Mouse (Mus musculus): ENCODE data around the gene Crtc1.

Gene Crtc1

GRCm38 (mm10) chr8:70439055-70439847, at the start of gene Crtc1:
Gene Crtc1 (minus strand): TSS chr8:70439579.
- DNase-seq: peak; percentile 99

DNA sequence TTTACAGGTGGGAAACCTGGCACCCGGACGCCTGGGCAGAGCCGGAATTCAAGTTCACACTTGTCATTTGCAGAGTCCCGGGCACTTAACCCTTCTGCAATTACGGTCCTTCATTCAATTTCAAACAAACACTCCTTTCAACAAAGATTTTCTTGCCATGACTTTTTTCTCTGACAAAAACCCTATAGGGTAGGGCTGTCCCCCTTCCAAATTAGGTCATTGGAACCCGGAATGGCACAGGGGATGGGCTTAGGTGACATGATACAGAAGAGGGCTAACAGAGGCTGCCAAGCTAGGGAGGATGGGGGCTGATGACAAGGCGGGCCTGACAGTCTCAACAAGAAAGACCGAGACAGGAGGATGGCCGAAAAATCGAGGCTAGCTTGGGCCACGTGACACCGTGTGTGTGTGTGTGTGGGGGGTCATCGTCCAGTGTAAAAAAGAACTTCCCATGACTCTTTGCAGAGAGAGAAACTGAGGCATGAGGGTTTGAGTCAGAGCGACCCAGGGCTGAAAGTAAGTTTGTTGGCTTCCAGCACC, 49.6 kb upstream of the Crtc1 start:
- DNase-seq: no peak

DNA sequence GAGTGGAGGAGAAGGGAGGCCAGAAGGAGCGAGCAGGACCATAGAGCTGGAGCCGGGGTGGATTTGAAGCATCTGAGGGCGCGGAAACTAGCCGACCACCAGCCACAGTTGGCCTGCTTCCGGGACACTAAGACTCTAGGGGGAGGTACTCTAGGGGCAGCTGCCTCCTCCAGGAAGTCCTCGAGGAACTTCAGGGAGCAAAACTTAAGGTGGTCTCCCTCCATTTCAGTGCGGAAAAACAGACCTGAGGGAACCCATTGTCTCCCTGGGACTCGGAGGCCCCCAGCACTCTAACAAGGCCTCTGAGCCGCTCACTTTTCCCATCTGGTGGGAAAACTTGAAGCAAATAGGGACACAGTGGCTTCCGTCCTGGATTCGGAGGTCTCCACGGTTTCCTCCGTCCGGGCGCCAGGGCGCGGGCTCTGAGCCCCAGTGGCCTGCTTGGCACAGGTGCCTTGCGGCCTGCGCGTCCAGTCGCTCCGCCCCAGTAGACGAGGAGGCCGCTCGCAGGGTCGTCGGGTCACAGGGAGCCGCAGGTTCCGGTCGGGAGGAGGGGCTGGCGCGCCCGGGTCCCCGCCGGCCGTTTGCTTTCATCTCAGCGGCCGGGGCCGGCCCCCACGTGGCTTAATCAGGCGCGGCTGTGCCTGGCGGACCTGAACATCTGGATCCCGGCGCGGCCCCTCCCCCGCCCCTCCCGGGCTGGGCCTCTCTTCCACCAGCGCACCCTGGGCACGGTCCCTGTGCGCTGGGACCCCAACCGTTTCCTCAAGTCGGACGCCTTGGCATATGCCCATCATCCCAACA, 48.8 kb upstream of the Crtc1 start:
- peak in 1 of 2 experiments; percentile 46 for DNase-seq

DNA sequence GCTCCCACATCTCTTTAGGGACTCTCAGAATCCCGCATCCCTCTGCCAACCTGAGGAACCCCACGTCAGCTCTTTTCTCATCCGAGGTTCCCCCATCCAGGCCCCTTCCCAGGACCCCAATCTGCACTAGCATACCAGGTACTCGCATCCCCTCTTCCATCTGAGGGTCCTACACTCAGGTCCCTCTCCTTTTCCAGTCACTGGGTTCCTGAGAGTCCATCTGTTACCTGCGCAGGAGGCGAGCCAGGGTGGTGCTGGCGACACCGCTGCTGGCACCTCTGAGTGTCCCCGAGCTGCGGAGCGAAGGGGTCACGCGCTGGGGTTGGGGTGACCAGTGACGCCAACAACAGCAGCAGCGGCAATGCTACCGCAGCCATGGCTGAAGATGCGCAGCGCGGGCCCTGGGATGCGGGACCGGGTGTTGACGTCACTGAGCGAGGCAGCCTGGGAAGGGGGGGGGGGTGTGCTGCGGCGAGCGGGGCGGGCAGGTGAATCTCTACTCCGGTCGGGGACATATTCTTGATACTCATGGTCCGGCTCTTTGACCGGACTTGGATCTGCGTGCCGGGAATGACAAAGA, 47.7 kb upstream of the Crtc1 start, which contains the start of gene Tmem59l:
Gene Tmem59l, minus strand, starts transcription at position 418 of the 580 bp plus-strand sequence.
- DNase-seq: peak; percentile 73 to 78

GRCm38 (mm10) chr8:70486191-70486681, 46.9 kb upstream of the Crtc1 start:
- DNase-seq: peak; percentile 59 to 69

- DNase-seq: no peak
Observed at GRCm38 (mm10) chr8:70482943-70483342, 43.6 kb upstream of the Crtc1 start.

GRCm38 (mm10) chr8:70481908-70482307, 42.5 kb upstream of the Crtc1 start:
- DNase-seq: no peak

DNA sequence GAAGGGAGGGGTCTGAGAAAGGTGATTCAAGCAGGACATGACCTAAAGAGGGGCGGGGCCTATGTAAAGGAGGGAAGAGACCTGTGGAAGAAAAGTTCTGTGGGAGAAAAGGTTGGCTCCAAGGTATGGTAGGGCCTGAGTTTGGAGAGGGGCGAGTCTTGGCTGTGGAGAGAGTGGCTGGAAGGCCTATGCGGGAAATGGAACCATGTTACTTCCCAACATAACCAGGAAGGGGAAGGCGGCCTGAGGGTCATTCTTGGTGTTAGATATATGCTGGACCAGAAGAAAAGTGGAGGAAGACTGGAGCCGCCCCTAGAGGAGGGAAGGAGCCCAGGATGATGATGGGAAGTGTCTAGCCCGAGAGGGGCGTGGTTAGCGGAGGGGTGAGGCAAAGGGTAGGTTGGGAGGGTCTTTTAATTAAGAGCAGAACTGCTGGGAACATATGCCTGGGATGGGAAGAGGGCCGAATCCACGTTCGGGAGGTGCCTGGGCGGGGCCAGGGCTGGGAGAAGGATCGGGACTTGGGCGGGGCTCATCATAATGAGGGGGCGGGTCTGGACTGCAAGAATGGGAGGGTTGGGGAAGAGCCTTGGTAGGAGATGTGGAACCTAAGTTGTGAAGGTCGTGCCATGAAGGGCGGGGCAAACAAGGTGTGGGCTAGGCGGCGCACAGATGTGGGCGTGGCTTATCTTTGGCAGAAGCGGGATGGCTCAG, 38.0 kb upstream of the Crtc1 start:
- DNase-seq: no peak

GRCm38 (mm10) chr8:70476333-70477268, 37.2 kb upstream of the Crtc1 start, which contains the start of gene Klhl26:
Gene Klhl26 (minus strand): TSS chr8:70476968.
- peak; percentile 97 to 98 for DNase-seq

GRCm38 (mm10) chr8:70471856-70472255, 32.5 kb upstream of the Crtc1 start:
- peak; percentile 63 to 65 for DNase-seq

DNA sequence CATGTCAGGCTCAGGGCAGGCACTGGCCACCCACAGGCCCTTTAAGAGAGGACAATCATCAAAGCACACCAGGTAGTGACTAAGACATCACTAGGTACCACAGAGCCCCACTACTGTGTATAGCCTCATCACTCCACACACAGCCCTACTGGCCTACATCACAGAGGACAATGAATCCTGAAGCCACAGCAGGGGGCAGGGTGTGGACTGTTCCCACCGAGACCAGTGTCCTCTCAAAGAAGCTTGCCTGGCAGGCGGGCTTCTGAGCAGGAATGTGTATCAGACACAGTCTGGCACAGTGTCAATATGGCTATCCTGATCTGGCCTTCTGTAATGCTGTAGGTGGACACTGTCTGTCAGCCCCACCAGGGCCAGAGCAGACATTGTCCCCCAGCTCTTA, 30.6 kb upstream of the Crtc1 start:
- no peak for DNase-seq

DNA sequence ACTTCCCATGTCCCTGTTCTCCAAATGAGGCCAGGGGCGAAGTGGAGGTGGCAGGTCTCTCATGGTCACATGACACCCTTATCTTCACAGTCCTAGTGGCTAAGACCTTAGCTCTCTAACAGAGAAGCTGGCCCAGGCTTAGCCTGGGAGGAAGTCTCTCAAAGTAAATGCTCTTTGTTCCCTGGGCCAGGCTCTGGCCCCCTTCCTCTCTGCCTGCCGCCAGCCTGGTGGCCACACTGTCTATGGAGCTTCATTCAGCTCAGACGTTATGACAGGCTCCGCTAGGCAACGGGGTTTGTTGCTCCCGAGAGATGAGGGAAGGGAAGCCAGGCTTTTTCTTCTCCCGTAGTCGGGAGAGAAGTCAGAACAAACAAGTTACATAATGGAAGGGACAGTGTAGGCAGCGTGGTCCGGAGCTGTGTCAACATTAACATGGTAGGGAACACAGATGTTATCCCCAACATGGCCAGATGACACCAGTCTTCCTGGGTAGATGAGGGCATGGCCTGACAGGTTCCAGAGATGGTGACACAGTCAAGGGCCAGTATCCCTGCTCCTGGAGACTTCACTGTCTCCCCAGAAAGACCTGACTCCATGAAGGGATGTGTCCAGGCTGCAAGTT, 30.0 kb upstream of the Crtc1 start:
- DNase-seq: no peak

- DNase-seq: no peak
Observed at GRCm38 (mm10) chr8:70468733-70469132, 29.4 kb upstream of the Crtc1 start.

DNA sequence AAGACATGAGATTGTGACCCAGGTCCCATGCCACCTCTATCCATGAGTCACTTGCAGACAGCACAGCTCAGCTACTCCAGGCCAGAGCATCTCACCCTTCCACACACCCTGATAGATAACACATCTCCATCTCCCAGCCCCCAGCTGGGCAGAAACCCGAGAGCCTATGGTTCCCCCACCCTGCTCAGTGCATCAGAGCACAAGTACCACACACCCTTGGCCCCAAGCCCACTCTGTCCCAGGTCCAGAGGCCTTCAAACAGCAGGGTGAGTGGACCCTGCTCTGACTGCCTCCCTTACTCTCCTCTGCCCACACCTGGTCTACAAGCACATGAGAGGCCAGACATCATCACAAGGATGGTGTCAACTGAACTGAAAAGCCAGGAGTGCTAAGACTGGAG, 28.5 kb upstream of the Crtc1 start:
- DNase-seq: no peak

DNA sequence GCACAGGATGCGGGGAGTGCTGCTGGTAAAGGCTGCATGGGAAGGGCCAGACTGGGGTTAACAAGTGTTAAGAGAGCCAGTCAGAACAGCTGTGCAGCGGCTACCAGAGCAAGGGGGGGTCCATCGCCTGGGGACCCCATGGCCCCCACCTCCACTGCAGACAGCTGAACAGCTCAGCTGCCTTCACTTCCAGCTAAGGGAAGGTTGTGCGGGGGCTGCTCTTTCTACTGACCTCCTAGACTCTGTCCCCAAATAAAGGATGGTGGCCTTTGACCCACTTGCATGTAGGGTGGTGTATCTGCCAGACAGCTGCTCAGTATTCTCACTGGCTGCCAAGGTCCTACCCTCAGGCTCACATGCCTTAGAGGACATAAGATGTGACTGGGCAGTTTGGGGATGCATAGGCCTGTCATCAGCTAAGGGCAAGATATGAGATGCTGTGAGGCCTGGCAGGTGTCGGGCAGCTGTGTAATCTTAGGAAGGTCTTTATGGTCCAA, 27.9 kb upstream of the Crtc1 start:
- DNase-seq: no peak

DNA sequence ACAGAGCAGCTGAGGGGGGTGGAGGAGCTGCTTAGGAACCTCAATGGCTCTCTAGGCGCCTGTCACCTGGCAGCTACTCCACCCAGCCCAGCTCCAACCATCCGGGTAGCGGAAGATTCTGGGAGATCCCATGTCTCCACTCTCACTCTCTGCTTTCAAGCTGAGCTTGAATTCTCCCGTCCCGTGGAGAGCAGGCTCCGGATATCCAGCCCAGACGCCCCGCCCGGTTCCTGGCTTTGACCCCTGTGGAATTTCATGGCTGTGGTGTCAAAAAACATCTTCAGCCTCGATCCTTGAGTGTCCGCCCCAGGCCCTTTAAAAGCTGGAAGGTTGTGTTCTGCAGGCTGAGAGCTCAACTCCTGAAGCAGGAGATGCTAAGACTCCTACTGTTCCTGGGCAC, 27.4 kb upstream of the Crtc1 start:
- no peak for DNase-seq

GRCm38 (mm10) chr8:70466305-70466704, 26.9 kb upstream of the Crtc1 start:
- no peak for DNase-seq

- DNase-seq: no peak
Observed at GRCm38 (mm10) chr8:70465701-70466100, 26.3 kb upstream of the Crtc1 start.

DNA sequence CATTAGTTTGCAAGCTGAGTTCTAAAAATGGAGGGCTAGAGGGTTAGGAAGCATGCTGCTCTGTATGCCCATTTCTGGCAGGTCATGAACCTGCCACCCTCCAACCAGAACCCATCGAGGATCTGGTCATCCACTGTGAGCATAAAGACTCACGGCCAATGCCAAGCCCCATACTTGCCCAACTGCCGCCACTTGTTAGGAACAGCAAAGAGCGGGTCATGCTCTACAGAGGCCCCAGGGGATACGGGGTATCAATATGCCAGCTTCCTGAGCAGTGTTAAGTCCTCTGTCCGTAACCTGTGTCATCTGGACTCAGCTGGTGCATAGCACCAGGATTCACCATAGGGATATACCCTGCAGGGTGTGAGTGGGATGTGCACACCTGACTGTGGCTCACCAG, 24.8 kb upstream of the Crtc1 start:
- DNase-seq: no peak

DNA sequence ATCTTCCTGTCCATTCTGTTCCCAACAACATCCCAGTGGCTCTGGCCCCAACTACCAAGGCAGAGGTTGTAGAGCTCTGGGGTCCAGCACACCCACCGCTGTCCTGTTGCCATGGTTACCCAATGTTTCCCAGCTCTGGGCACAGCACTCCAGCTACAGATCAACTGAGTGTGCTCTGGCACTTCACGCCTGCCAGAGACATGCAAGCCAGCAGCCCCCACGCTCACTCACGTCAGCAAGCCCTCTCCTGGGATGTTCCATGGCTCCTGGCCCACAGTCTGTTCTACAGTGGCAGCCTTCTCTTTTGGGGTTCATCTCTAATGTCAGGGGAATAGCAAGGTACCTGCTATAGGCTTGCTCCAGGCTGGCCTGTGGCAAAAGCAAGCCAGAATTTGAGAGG, 23.9 kb upstream of the Crtc1 start:
- peak; percentile 63 for DNase-seq

- DNase-seq: no peak
Observed at GRCm38 (mm10) chr8:70462516-70462813, 23.1 kb upstream of the Crtc1 start.
